Mouse (Mus musculus): ENCODE data around the gene Etl4.

- TF ChIP-seq CTCF (IDR thresholded peaks at IDR 0.05; ENCODE audit: low read depth, low read length) (no peak), POLR2A (IDR thresholded peaks at IDR 0.05; ENCODE audit: extremely low read depth, insufficient read depth, low read length) (no peak)
Observed at GRCm38 (mm10) chr2:20618396-20618795, 708.8 kb downstream of the Etl4 start.
